Mouse (Mus musculus): ENCODE data around the gene Epgn. TPM values are rescaled to one million over a fixed set of nuclear protein-coding genes. Genes with fewer than 3 reads are reported as not detected.

The Epgn gene
- not detected in 2 replicates for total RNA-seq (2012; rRNA removed)

DNA sequence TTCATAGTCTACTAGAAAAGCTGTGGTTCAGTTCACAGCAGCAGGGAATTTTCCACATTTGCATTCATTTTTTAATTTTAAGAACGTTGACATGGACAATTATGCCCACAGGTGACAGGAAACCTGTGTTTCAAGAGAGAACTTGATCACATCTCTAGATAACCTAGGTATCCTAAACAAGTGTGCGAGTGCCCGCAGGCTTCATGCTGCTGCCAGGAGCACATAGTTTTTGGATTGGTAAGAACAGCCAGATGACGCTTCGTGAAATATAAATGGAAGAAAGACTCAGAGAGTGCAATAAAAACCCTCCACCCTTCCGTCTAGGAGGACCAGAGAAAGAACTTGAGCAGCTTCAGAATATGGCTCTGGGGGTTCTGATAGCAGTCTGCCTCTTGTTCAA is at the start of gene Epgn:
Gene Epgn, plus strand, starts transcription at position 301 of the 400 bp plus-strand sequence.
- H3K36me3 ChIP-seq (ENCODE audit: control insufficient read depth, insufficient read depth, low read length, poor library complexity, severe bottlenecking) = no peaks in the 10 kb centered on the region
- no peak within 1 kb of the TSS for H3K4me3 ChIP-seq (ENCODE audit: insufficient read depth in 1 of 2, low read depth in 1 of 2, low read length in 2 of 2, poor library complexity in 1 of 2, severe bottlenecking in 1 of 2)
- DNase-seq (ENCODE audit: low read depth, low spot score) = no peak
- TF ChIP-seq ZC3H11A (IDR thresholded peaks at IDR 0.05; ENCODE audit: borderline replicate concordance, low read depth, low read length) = no peak
- TF ChIP-seq CHD2 (IDR thresholded peaks at IDR 0.05; ENCODE audit: low read depth, low read length) = no peak
- no peak for TF ChIP-seq ZNF384 (IDR thresholded peaks at IDR 0.05; ENCODE audit: low read depth, low read length)
- no peak for TF ChIP-seq MAFK (IDR thresholded peaks at IDR 0.05; ENCODE audit: insufficient read depth, low read depth, low read length)
- TF ChIP-seq HCFC1 (IDR thresholded peaks at IDR 0.05; ENCODE audit: borderline replicate concordance, insufficient read depth, low read length) = no peak
- H3K9me3 ChIP-seq (ENCODE audit: control insufficient read depth, insufficient read depth, low read depth, low read length) = no peaks in the 10 kb centered on the region
- H3K27ac ChIP-seq (ENCODE audit: insufficient read depth, low read depth, low read length, poor library complexity, severe bottlenecking) = no peak within 1 kb of the TSS
- H3K4me1 ChIP-seq (ENCODE audit: control insufficient read depth in 2 of 2, insufficient read depth in 2 of 2, low read length in 2 of 2, poor library complexity in 1 of 2) = no peaks in the 10 kb centered on the region
- no peak within 1 kb of the TSS for H3K9ac ChIP-seq (ENCODE audit: insufficient read depth, low read depth, low read length, poor library complexity, severe bottlenecking)
- in situ Hi-C loops (cut with MboI; ENCODE audit: low sequenced_read_pairs in 2 of 2, unreplicated experiment in 2 of 2) = no loop called here

DNA sequence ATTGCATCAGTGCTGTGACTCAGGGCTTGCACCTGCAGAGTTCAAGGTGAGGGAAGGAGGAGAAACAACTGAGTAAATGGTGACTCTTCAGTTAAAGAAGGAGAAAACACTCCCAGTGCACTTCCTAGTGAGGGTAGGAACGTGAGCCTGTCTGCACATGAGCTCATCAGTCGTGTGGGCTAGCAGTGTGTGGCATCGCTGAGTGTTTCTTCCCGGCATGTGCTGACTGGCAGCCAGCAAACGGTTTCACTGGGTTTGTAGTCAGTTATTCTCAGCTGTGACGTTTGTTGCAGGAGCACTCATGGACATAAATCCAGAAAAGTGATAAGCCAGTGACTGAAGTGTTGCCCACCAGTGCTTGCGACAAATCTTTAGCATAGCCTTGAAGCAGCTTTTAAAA is 47.0 kb upstream of the Epgn start:
- Histone ChIP-seq H3K9me3 (ENCODE audit: control insufficient read depth, insufficient read depth, low read depth, low read length) (no peaks in the 10 kb centered on the region), H3K4me3 (ENCODE audit: insufficient read depth in 1 of 2, low read depth in 1 of 2, low read length in 2 of 2, poor library complexity in 1 of 2, severe bottlenecking in 1 of 2) (no peak overlapping the region), H3K4me1 (ENCODE audit: control insufficient read depth in 2 of 2, insufficient read depth in 2 of 2, low read length in 2 of 2, poor library complexity in 1 of 2) (no peaks in the 10 kb centered on the region), H3K36me3 (ENCODE audit: control insufficient read depth, insufficient read depth, low read length, poor library complexity, severe bottlenecking) (no peaks in the 10 kb centered on the region), H3K9ac (ENCODE audit: insufficient read depth, low read depth, low read length, poor library complexity, severe bottlenecking) (no peak overlapping the region), H3K27ac (ENCODE audit: insufficient read depth, low read depth, low read length, poor library complexity, severe bottlenecking) (no peak overlapping the region)
- TF ChIP-seq CHD2 (IDR thresholded peaks at IDR 0.05; ENCODE audit: low read depth, low read length) = no peak
- TF ChIP-seq ZNF384 (IDR thresholded peaks at IDR 0.05; ENCODE audit: low read depth, low read length) = no peak
- no peak for TF ChIP-seq ZC3H11A (IDR thresholded peaks at IDR 0.05; ENCODE audit: borderline replicate concordance, low read depth, low read length)
- no peak for TF ChIP-seq HCFC1 (IDR thresholded peaks at IDR 0.05; ENCODE audit: borderline replicate concordance, insufficient read depth, low read length)
- TF ChIP-seq MAFK (IDR thresholded peaks at IDR 0.05; ENCODE audit: insufficient read depth, low read depth, low read length) = no peak
- in situ Hi-C loops (cut with MboI; ENCODE audit: low sequenced_read_pairs in 2 of 2, unreplicated experiment in 2 of 2) = no loop called here
- no peak for DNase-seq (ENCODE audit: low read depth, low spot score)

DNA sequence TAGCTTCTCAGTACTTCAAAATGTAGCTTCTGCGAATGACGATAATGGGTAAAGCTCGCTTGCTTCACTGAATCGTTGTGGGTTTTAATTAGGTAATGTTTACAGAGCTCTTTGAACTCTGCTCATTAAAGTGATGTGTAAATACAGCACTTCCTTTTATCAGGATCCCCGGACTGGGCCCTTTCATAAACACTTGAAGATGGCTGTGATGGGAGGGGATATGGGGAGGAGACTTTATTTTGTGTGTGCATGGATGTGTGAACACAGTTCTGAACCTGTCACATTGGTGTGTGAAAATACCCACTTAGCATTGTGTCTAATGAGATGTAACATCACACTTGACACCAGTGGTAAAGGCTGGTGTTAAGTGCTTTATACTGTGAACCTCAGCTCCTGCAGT is 39.7 kb upstream of the Epgn start:
- Histone ChIP-seq H3K36me3 (ENCODE audit: control insufficient read depth, insufficient read depth, low read length, poor library complexity, severe bottlenecking) (no peaks in the 10 kb centered on the region), H3K9me3 (ENCODE audit: control insufficient read depth, insufficient read depth, low read depth, low read length) (no peaks in the 10 kb centered on the region), H3K9ac (ENCODE audit: insufficient read depth, low read depth, low read length, poor library complexity, severe bottlenecking) (no peak overlapping the region), H3K4me1 (ENCODE audit: control insufficient read depth in 2 of 2, insufficient read depth in 2 of 2, low read length in 2 of 2, poor library complexity in 1 of 2) (no peaks in the 10 kb centered on the region), H3K4me3 (ENCODE audit: insufficient read depth in 1 of 2, low read depth in 1 of 2, low read length in 2 of 2, poor library complexity in 1 of 2, severe bottlenecking in 1 of 2) (no peak overlapping the region), H3K27ac (ENCODE audit: insufficient read depth, low read depth, low read length, poor library complexity, severe bottlenecking) (no peak overlapping the region)
- DNase-seq (ENCODE audit: low read depth, low spot score) = no peak
- in situ Hi-C loops (cut with MboI; ENCODE audit: low sequenced_read_pairs in 2 of 2, unreplicated experiment in 2 of 2) = no loop called here
- TF ChIP-seq ZC3H11A (IDR thresholded peaks at IDR 0.05; ENCODE audit: borderline replicate concordance, low read depth, low read length) (no peak), HCFC1 (IDR thresholded peaks at IDR 0.05; ENCODE audit: borderline replicate concordance, insufficient read depth, low read length) (no peak), MAFK (IDR thresholded peaks at IDR 0.05; ENCODE audit: insufficient read depth, low read depth, low read length) (no peak), ZNF384 (IDR thresholded peaks at IDR 0.05; ENCODE audit: low read depth, low read length) (no peak), CHD2 (IDR thresholded peaks at IDR 0.05; ENCODE audit: low read depth, low read length) (no peak)

DNA sequence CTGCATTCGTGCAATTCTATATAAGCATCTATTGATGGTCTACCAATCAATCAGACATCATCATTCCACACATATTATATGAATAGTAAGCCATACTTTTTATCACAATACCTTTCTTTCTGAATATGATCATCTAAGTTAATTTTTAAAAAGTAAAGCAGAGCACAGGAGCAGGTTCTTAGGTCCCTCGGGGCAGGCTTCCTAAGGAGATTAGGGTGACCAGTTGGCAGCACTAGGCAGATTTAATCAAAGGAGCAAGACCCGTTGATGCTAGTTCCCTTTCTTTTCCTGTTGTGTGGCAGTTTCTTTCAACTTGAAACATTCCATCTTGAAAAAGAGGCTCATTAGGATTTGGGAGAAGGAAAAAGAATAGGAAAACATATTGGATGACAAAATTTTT is 39.1 kb upstream of the Epgn start:
- Histone ChIP-seq H3K27ac (ENCODE audit: insufficient read depth, low read depth, low read length, poor library complexity, severe bottlenecking) (no peak overlapping the region), H3K4me1 (ENCODE audit: control insufficient read depth in 2 of 2, insufficient read depth in 2 of 2, low read length in 2 of 2, poor library complexity in 1 of 2) (no peaks in the 10 kb centered on the region), H3K4me3 (ENCODE audit: insufficient read depth in 1 of 2, low read depth in 1 of 2, low read length in 2 of 2, poor library complexity in 1 of 2, severe bottlenecking in 1 of 2) (no peak overlapping the region), H3K9me3 (ENCODE audit: control insufficient read depth, insufficient read depth, low read depth, low read length) (no peaks in the 10 kb centered on the region), H3K36me3 (ENCODE audit: control insufficient read depth, insufficient read depth, low read length, poor library complexity, severe bottlenecking) (no peaks in the 10 kb centered on the region), H3K9ac (ENCODE audit: insufficient read depth, low read depth, low read length, poor library complexity, severe bottlenecking) (no peak overlapping the region)
- in situ Hi-C loops (cut with MboI; ENCODE audit: low sequenced_read_pairs in 2 of 2, unreplicated experiment in 2 of 2) = no loop called here
- no peak for TF ChIP-seq ZNF384 (IDR thresholded peaks at IDR 0.05; ENCODE audit: low read depth, low read length)
- TF ChIP-seq ZC3H11A (IDR thresholded peaks at IDR 0.05; ENCODE audit: borderline replicate concordance, low read depth, low read length) = no peak
- TF ChIP-seq HCFC1 (IDR thresholded peaks at IDR 0.05; ENCODE audit: borderline replicate concordance, insufficient read depth, low read length) = no peak
- no peak for TF ChIP-seq MAFK (IDR thresholded peaks at IDR 0.05; ENCODE audit: insufficient read depth, low read depth, low read length)
- TF ChIP-seq CHD2 (IDR thresholded peaks at IDR 0.05; ENCODE audit: low read depth, low read length) = no peak
- DNase-seq (ENCODE audit: low read depth, low spot score) = no peak

DNA sequence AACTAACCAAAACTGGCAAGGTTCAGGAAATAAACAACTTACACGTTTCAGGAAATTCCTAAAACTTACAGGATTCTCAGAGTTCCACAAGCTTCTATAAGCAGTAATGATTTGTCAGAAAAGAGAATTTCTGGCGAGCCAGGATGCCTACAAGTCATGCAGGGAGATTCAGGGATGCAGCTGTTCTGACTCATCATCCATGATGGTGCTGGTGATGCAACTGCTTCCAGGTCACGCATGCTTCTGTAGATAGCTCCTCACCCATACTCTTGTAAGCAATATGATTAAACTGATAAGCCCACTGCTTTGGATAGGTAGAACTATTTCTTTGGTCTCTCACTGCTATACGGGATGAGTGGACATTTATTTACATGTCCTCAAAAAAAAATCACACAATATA is 38.7 kb upstream of the Epgn start:
- in situ Hi-C loops (cut with MboI; ENCODE audit: low sequenced_read_pairs in 2 of 2, unreplicated experiment in 2 of 2) = no loop called here
- no peak for DNase-seq (ENCODE audit: low read depth, low spot score)
- H3K4me3 ChIP-seq (ENCODE audit: insufficient read depth in 1 of 2, low read depth in 1 of 2, low read length in 2 of 2, poor library complexity in 1 of 2, severe bottlenecking in 1 of 2) = no peak overlapping the region

More for the DNA sequence above, 38.7 kb upstream of the Epgn start:
- no peak for TF ChIP-seq CHD2 (IDR thresholded peaks at IDR 0.05; ENCODE audit: low read depth, low read length)
- no peak for TF ChIP-seq ZNF384 (IDR thresholded peaks at IDR 0.05; ENCODE audit: low read depth, low read length)
- TF ChIP-seq HCFC1 (IDR thresholded peaks at IDR 0.05; ENCODE audit: borderline replicate concordance, insufficient read depth, low read length) = no peak
- no peak for TF ChIP-seq MAFK (IDR thresholded peaks at IDR 0.05; ENCODE audit: insufficient read depth, low read depth, low read length)
- no peak for TF ChIP-seq ZC3H11A (IDR thresholded peaks at IDR 0.05; ENCODE audit: borderline replicate concordance, low read depth, low read length)
- Histone ChIP-seq H3K9ac (ENCODE audit: insufficient read depth, low read depth, low read length, poor library complexity, severe bottlenecking) (no peak overlapping the region), H3K4me1 (ENCODE audit: control insufficient read depth in 2 of 2, insufficient read depth in 2 of 2, low read length in 2 of 2, poor library complexity in 1 of 2) (no peaks in the 10 kb centered on the region), H3K36me3 (ENCODE audit: control insufficient read depth, insufficient read depth, low read length, poor library complexity, severe bottlenecking) (no peaks in the 10 kb centered on the region), H3K27ac (ENCODE audit: insufficient read depth, low read depth, low read length, poor library complexity, severe bottlenecking) (no peak overlapping the region), H3K9me3 (ENCODE audit: control insufficient read depth, insufficient read depth, low read depth, low read length) (no peaks in the 10 kb centered on the region)
